In genomic region chr13:117198402-117199083, GRCm38 (mm10) we compare ENCODE assay signal across 9 mouse cellular contexts. TPM values are rescaled to one million over a fixed set of nuclear protein-coding genes. Genes with fewer than 3 reads are reported as not detected.
DNase-seq lines count a peak whose midpoint lies in the region; ATAC-seq and TF ChIP-seq lines count a peak whose summit lies in the region.
"Had no signal": no experiment of that assay in that cellular context is flagged by ENCODE, and none has a peak within 500 bp of the region (broad histone marks: within the 10 kb centered on the region; RNA-seq: fewer than 3 reads in every experiment).

No protein-coding gene starts in this region.

- WGBS in liver, embryonic 12.5 days (ENCODE audit: insufficient replicate concordance) = 68% methylated on average over 7 of the region's 7 CpGs

- H3K9me3 ChIP-seq in liver, embryonic 12.5 days (replicated peaks) = no peaks in the 10 kb centered on the region

- no peaks in the 10 kb centered on the region for H3K4me1 ChIP-seq in liver, embryonic 12.5 days

- no peak overlapping the region for H3K27ac ChIP-seq in liver, embryonic 12.5 days

- TF ChIP-seq CTCF in brain, embryonic 14.5 days (IDR thresholded peaks at IDR 0.05; ENCODE audit: borderline replicate concordance, extremely low read depth, insufficient read depth, insufficient read length) = peak; percentile 67; the same call in 1 of the 2 replicates

- H3K27me3 ChIP-seq in liver, embryonic 12.5 days (replicated peaks) = no peaks in the 10 kb centered on the region

- ATAC-seq in erythroblast, adult 5-6 weeks (replicated peaks; ENCODE audit: low FRiP score, poor library complexity, severe bottlenecking) = peak; percentile 75; the same call in 1 of the 2 replicates
- 0 out of 2 replicates have a peak, but pooled peaks have one; percentile 51 for ATAC-seq in liver, embryonic 12.5 days

- no peak overlapping the region for H3K9ac ChIP-seq in liver, embryonic 12.5 days

- H3K4me3 ChIP-seq in liver, embryonic 12.5 days = no peak overlapping the region

- H3K4me2 ChIP-seq in liver, embryonic 12.5 days = no peak overlapping the region

- DNase-seq in ovary, postnatal 10 days (ENCODE audit: low spot score) = peak; percentile 36
- no peak for DNase-seq in ovary, adult 18-20 months (ENCODE audit: low spot score)
- peak; percentile 76 for DNase-seq in brain, embryonic 14.5 days (ENCODE audit: low read depth)
- DNase-seq in kidney, postnatal 14 days = peak; percentile 77
- DNase-seq in retina, embryonic 14.5 days (ENCODE audit: low spot score) = peak; percentile 80
- DNase-seq in thymus, postnatal 4 days = peak; percentile 96

- no peaks in the 10 kb centered on the region for H3K36me3 ChIP-seq in liver, embryonic 12.5 days

- TF ChIP-seq POLR2A in brain, embryonic 14.5 days (IDR thresholded peaks at IDR 0.05; ENCODE audit: borderline replicate concordance, extremely low read depth, insufficient read depth, insufficient read length, poor library complexity, severe bottlenecking) = no peak

RNA-seq across cellular contexts. Expression of gene Emb, which starts 9.8 kb away (rescaled TPM):
- 8.2 and 11.4 TPM in 2 replicates for polyA plus RNA-seq in brain, embryonic 14.5 days (2012; rRNA removed)
- total RNA-seq in erythroblast, adult 5-6 weeks (2015; ENCODE audit: low replicate concordance) = 58.3 and 62.8 TPM in 2 replicates
- 42.1 and 61.7 TPM in 2 replicates for total RNA-seq in erythroblast, adult 5-6 weeks (2017; ENCODE audit: low replicate concordance)
- polyA plus RNA-seq in liver, embryonic 12.5 days (2016; fragmentation: Nextera tagmentation; extraction: Ambion mirVana) = 17.1 and 17.5 TPM in 2 replicates

RNA-seq across cellular contexts. Expression of gene Gm17509, which starts 22.3 kb away (rescaled TPM):
- polyA plus RNA-seq in brain, embryonic 14.5 days (2012; rRNA removed) = 0.78 and 1.0 TPM in 2 replicates
- not detected in 2 replicates for total RNA-seq in erythroblast, adult 5-6 weeks (2015; ENCODE audit: low replicate concordance)
- total RNA-seq in erythroblast, adult 5-6 weeks (2017; ENCODE audit: low replicate concordance) = not detected in 2 replicates
- 0.05 TPM in 1 of 2 replicates, not detected in the other for polyA plus RNA-seq in liver, embryonic 12.5 days (2016; fragmentation: Nextera tagmentation; extraction: Ambion mirVana)
- polyA plus RNA-seq: small intestine, adult 2 months had no signal
